Mouse (Mus musculus): Measurements from ENCODE around the gene Atp6v1g1. TPM values are rescaled to one million over a fixed set of nuclear protein-coding genes. Genes with fewer than 3 reads are reported as not detected.
A peak's percentile ranks its signal among the peaks of the same experiment; 100 is the strongest.

Gene Atp6v1g1
- 100 to 1,000 TPM; 144 to 162 TPM for total RNA-seq (2021)

DNA sequence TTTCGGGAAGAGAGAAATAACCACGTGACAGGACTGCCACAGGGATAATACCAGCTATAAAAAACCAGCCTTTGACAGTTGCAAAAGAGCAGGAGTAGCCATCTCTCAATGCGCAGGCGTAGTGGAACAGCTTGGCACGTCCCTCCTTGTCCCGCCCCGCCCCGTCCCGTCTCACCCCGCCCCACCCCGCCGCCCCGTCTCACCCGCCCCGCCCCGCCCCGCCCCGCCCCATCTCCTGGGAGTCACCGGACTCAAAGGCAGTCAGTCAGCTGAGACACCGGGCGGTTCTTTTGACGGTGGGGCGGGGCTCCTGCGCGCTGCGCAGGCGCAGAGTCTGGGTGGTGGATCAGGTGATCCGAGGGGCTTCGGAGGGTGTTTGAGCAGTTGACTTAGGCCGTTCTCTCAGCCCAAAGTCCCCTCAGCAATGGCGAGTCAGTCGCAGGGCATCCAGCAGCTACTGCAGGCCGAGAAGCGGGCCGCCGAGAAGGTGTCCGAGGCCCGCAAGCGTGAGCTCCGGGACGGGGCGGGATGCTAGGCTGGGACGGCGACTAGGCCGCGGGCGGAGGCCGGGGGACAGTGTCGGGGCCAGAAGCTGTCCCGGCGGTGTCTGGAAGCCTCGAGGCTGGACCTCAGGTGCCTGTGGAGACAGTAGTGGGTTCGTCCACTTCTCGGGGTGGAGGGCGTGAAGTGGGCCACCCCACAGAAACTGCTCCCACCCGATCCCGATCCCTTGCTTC, at the start of gene Atp6v1g1:
Atp6v1g1 (plus strand) TSS at position 279 of the 737 bp plus-strand sequence.
- DNase-seq (ENCODE audit: low spot score), result peak; percentile 93
- intact Hi-C loops (cut with DNase I), result loop anchor here (5.0 kb wide), 2 partner anchors 47 to 127 kb away; partner anchors contain the start of gene Whrn

GRCm38 (mm10) chr4:63494967-63495914, 49.3 kb upstream of the Atp6v1g1 start:
- DNase-seq (ENCODE audit: low spot score), result no peak

DNA sequence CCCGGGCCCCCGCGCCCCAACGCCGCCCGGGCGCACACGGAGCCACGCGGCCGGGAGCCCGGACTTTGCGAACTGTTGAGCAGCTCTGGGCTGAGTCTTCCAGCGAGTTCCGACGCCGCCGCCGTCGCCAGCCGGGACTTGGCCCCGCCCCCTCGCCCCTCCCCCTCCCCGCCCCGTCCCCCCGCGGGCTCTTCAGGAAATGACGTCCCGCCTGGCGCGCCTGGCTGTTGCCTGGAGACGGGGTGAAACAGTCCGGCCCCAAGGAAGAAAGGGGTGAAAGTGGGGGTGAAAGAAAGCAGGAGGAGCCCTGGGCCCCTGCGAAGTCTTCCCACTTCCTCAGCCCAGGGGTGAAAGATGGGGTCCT, 48.7 kb upstream of the Atp6v1g1 start, which contains the start of gene Whrn:
Whrn (minus strand) TSS at position 77 of the 364 bp plus-strand sequence.
- intact Hi-C loops (cut with DNase I), result loop anchor here (5.0 kb wide), 3 partner anchors 46 to 124 kb away; partner anchors contain the start of gene Atp6v1g1
- DNase-seq (ENCODE audit: low spot score), result peak; percentile 48

More at GRCm38 (mm10) chr4:63494967-63495914, 49.3 kb upstream of the Atp6v1g1 start:
- intact Hi-C loops (cut with DNase I), result loop anchor here (5.0 kb wide), 3 partner anchors 47 to 123 kb away; partner anchors contain the start of gene Atp6v1g1

GRCm38 (mm10) chr4:63496312-63496711, 48.3 kb upstream of the Atp6v1g1 start:
- intact Hi-C loops (cut with DNase I), result loop anchor here (5.0 kb wide), 3 partner anchors 46 to 124 kb away; partner anchors contain the start of gene Atp6v1g1
- DNase-seq (ENCODE audit: low spot score), result no peak

DNA sequence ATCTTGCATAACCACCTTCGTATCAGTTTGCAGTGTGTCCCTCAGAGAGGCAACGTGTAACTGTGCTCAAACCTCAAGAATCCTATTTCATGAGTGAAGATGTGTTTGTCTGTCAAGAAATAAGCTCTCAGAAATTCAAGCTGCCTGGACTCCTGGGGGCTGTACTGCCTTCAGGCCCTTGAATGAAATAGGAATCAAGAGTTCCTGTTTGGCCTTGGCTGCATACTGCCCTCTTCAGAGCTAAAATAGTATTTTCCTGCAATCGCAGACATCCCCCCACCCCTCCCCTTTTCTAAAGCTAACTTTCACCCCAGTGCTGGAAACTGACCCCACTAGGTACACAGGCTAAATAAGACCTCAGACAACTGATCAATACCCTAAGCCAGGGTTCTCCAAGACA, 46.2 kb upstream of the Atp6v1g1 start:
- intact Hi-C loops (cut with DNase I), result loop anchor here (5.0 kb wide), 3 partner anchors 44 to 126 kb away; partner anchors contain the start of gene Atp6v1g1
- DNase-seq (ENCODE audit: low spot score), result no peak

- intact Hi-C loops (cut with DNase I), result no loop called here
These were observed 43.5 kb upstream of the Atp6v1g1 start for GRCm38 (mm10) chr4:63501050-63501449.

DNA sequence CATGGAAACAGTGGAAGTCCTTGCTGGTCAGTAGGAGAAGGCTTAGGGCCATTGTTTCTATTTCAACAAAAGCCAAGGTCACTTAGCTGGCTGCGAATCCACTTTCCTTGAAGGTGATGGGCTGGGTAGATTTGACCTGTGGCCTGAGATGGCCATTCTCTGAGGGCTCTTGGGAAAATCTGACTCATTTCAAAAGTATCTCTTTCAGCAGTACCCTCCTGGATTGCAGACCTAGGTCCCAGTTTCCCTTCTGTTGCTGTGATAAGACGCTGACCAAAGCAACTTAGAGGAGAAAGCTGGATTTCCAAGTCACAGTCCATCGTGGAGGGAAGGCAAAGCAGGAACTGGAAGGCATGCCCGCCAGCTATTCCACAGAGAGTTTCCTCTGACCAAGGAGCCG, 40.6 kb upstream of the Atp6v1g1 start:
- intact Hi-C loops (cut with DNase I), result no loop called here
- DNase-seq (ENCODE audit: low spot score), result no peak

More at GRCm38 (mm10) chr4:63501050-63501449, 43.5 kb upstream of the Atp6v1g1 start:
- DNase-seq (ENCODE audit: low spot score), result no peak

DNA sequence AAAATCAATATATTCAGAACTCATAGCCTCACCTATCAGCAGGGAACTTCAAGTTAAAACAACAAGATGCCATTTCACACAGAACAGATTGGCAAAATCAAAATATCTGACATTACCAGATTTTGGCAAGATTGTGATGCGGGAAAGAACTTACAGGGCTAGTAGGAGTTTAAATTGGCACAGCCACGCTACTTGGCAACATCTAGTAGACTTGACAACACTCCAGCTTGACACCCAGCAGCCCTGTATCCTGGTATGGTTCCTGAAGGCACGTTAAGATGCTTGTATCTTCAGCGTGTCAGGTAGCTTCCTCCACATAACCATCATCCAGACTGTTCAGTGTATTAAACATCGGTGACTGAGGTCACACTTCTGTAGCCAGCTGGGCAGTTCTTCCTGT, 37.1 kb upstream of the Atp6v1g1 start:
- intact Hi-C loops (cut with DNase I), result loop anchor here (5.0 kb wide), 2 partner anchors 55 to 985 kb away; no protein-coding TSS in a partner anchor

GRCm38 (mm10) chr4:63508232-63508631, 36.3 kb upstream of the Atp6v1g1 start:
- intact Hi-C loops (cut with DNase I), result loop anchor here (1.0 to 5.0 kb wide), 4 partner anchors 54 to 984 kb away; no protein-coding TSS in a partner anchor

More for the DNA sequence above, 37.1 kb upstream of the Atp6v1g1 start:
- no peak for DNase-seq (ENCODE audit: low spot score)

DNA sequence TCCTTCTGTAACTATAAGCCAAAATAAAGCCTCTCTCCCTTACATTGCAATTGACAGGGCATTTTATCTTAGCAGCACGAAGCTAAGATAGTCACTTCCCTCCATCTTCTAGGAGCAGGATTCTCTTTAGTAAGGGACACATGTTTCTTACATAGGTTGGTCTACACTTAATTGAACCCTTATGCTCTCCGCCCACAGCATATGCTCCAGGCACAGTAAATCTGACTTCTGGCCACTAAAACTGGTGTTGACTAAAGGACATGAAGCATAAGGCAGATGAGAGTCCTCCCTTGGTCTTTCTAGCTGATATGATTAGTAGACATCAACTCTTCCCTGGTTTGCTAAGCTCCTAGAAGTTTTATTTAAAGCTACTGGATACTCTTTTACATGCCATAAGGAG, 31.7 kb upstream of the Atp6v1g1 start:
- no peak for DNase-seq (ENCODE audit: low spot score)
- intact Hi-C loops (cut with DNase I), result no loop called here

More at GRCm38 (mm10) chr4:63508232-63508631, 36.3 kb upstream of the Atp6v1g1 start:
- peak; percentile 38 for DNase-seq (ENCODE audit: low spot score)

DNA sequence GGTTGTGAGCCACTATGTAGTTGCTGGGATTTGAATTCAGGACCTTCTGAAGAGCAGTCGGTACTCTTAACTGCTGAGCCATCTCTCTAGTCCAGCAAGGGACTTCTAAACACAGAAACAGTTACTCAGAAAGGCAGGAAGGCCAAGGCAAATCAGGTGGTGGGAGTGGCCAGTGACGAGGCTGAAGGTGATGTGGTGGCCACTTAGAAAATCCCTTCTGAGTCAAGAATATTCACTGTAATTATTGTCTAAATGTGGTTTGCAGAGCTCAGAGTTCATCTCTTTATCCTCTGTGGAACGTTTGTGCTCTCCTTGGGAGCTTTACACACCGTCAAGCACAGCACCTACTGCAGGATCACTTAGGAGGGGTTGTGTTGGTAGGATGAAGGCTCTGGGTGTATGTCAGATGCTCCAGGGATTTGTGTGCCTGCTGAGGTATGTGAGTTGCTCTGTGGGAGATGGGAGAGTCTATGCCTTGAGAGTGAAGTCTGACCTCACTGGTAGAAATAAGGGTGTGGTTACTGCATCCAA, 30.1 kb upstream of the Atp6v1g1 start:
- no peak for DNase-seq (ENCODE audit: low spot score)
- intact Hi-C loops (cut with DNase I), result no loop called here

- intact Hi-C loops (cut with DNase I), result no loop called here
- DNase-seq (ENCODE audit: low spot score), result no peak
These were observed 29.6 kb upstream of the Atp6v1g1 start for GRCm38 (mm10) chr4:63515021-63515420.

GRCm38 (mm10) chr4:63521813-63522419, 22.7 kb upstream of the Atp6v1g1 start:
- intact Hi-C loops (cut with DNase I), result no loop called here
- no peak for DNase-seq (ENCODE audit: low spot score)

DNA sequence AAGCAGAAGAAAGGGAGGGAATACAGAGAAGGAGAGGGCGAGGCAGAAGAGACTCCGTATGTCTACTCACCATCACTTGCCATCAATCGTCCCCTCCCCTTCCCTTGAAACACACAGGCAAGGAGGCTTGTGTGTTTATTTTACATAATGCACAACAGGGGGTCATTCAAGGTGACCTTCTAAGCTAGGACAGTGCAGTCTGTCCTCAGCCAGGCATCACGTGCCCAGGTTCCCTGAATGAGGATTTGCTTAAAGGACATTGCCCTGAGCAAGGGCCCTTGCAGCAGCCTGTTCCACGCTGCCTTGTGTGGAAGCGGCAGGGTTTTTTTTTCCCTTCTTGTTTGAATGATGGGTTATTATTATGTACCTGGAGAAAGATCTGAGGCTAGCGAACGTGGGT, 19.1 kb upstream of the Atp6v1g1 start:
- intact Hi-C loops (cut with DNase I), result no loop called here

DNA sequence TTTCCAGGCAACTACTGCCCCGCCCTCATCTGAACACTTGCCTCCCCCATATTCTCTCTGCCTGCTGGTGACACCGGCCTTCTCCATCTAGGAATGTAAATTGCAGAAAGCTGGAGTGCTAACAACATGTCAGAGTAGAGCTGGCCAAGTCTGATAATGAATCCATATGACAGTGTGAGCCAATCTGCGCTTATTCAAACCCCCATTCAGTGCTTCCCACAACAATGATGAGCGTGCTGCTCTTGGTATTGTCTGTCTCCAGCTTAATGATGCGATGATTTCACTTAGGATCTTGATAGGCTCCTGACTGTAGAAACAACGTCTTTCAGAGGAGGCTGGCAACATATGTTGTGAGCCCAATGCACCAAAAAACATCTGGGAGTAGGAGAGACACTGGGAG, 15.6 kb upstream of the Atp6v1g1 start:
- intact Hi-C loops (cut with DNase I), result no loop called here
- no peak for DNase-seq (ENCODE audit: low spot score)

More for the DNA sequence above, 19.1 kb upstream of the Atp6v1g1 start:
- DNase-seq (ENCODE audit: low spot score), result no peak

- no peak for DNase-seq (ENCODE audit: low spot score)
- intact Hi-C loops (cut with DNase I), result no loop called here
These were observed 14.2 kb upstream of the Atp6v1g1 start for GRCm38 (mm10) chr4:63530409-63530808.

- intact Hi-C loops (cut with DNase I), result no loop called here
These were observed 7.0 kb upstream of the Atp6v1g1 start for GRCm38 (mm10) chr4:63537602-63538001.

GRCm38 (mm10) chr4:63542209-63542608, 2.4 kb upstream of the Atp6v1g1 start:
- DNase-seq (ENCODE audit: low spot score), result peak; percentile 25
- intact Hi-C loops (cut with DNase I), result loop anchor here (5.0 kb wide), 2 partner anchors 45 to 125 kb away; partner anchors contain the start of gene Whrn

More at GRCm38 (mm10) chr4:63537602-63538001, 7.0 kb upstream of the Atp6v1g1 start:
- DNase-seq (ENCODE audit: low spot score), result no peak

Data from heart, postnatal 25 days (tissue).